Mouse (Mus musculus) lung, postnatal 0 days (tissue): ENCODE measurements at regions not wholly inside any gene's neighbourhood (a gene's known extent, or its start where the extent isn't known, plus 50 kb on each side); places are given as distances from the start of the nearest gene placed in this dataset.

Source experiments
- CTCF ChIP-seq: IDR thresholded peaks from 2 replicates; pipeline ENCODE4 v1.5.1; 2016; ENCODE audit warnings: antibody characterized with exemption, mild to moderate bottlenecking
- EP300 ChIP-seq: IDR thresholded peaks from 2 replicates; pipeline ENCODE4 v1.6.1; 2016; ENCODE audit warnings: antibody characterized with exemption, mild to moderate bottlenecking, control low read depth

GRCm38 (mm10) chr12:36974432-36975094 lies 133.8 kb upstream of the Meox2 start:
- TF ChIP-seq CTCF, result no peak
- 0 out of 2 replicates have a peak, but pooled peaks have one; percentile 8 for TF ChIP-seq EP300
